In genomic region chr2:6720753-6721459, GRCm38 (mm10) we compare ENCODE assay signal across 7 mouse cellular contexts.
DNase-seq lines count a peak whose midpoint lies in the region; ATAC-seq and TF ChIP-seq lines count a peak whose summit lies in the region.

No protein-coding gene starts in this region.

- peak overlapping the region; percentile 68 for H3K9ac ChIP-seq in MEL (ENCODE audit: control insufficient read depth, low read depth, low read length, poor library complexity, severe bottlenecking)
- peak overlapping the region; percentile 29; the same call in 1 of the 2 replicates for H3K9ac ChIP-seq in heart, embryonic 11.5 days (ENCODE audit: low read depth, low read length)
- 0 out of 2 replicates have a peak overlapping the region, but pooled peaks have one; percentile 4 for H3K9ac ChIP-seq in stomach, embryonic 14.5 days (replicated peaks; ENCODE audit: low read depth, low read length)

- WGBS in heart, embryonic 11.5 days (ENCODE audit: insufficient replicate concordance): 26% methylated on average over 11 of the region's 11 CpGs
- 23% methylated on average over 11 of the region's 11 CpGs for WGBS in stomach, embryonic 14.5 days

- peaks cover 0 to 53% of the 10 kb centered on the region in 2 experiments; a peak in 2 of 4 replicates for H3K36me3 ChIP-seq in MEL (ENCODE audit: control insufficient read depth in 1 of 2, insufficient read depth in 2 of 2, low read length in 2 of 2)
- no peaks in the 10 kb centered on the region for H3K36me3 ChIP-seq in heart, embryonic 11.5 days (ENCODE audit: control insufficient read depth, insufficient read depth, low read length)
- no peaks in the 10 kb centered on the region for H3K36me3 ChIP-seq in stomach, embryonic 14.5 days (ENCODE audit: control insufficient read depth, insufficient read depth, low read length)

- no peak for TF ChIP-seq EP300 in MEL (IDR thresholded peaks at IDR 0.05; ENCODE audit: low read depth in 1 of 2, low read length in 2 of 2)

- ATAC-seq in CD4-positive, CD25-positive, alpha-beta regulatory T cell, adult 4 months: peak; percentile 65
- peak; percentile 49; the same call in 1 of the 2 replicates for ATAC-seq in heart, embryonic 11.5 days (replicated peaks; ENCODE audit: insufficient number of reproducible peaks, low FRiP score, low TSS enrichment)
- ATAC-seq in megakaryocyte-erythroid progenitor cell, adult 5-6 weeks (replicated peaks; ENCODE audit: low FRiP score, low TSS enrichment, poor library complexity, severe bottlenecking): peak; percentile 57
- ATAC-seq in stomach, embryonic 14.5 days (ENCODE audit: insufficient number of reproducible peaks, insufficient read depth, low FRiP score, low read depth): peak; percentile 76; the same call in 1 of the 2 replicates

- TF ChIP-seq CTCF in MEL (IDR thresholded peaks at IDR 0.05 in 2 of 3, conservative IDR thresholded peaks at IDR 0.05 in 1 of 3; ENCODE audit: control insufficient read depth in 1 of 3, insufficient read depth in 1 of 3, low read depth in 2 of 3, low read length in 3 of 3, poor library complexity in 1 of 3, severe bottlenecking in 1 of 3): no peak

- H3K9me3 ChIP-seq in MEL (replicated peaks; ENCODE audit: insufficient read depth, low read length): no peaks in the 10 kb centered on the region
- no peaks in the 10 kb centered on the region for H3K9me3 ChIP-seq in heart, embryonic 11.5 days (replicated peaks; ENCODE audit: control insufficient read depth, low read length)
- H3K9me3 ChIP-seq in stomach, embryonic 14.5 days (ENCODE audit: control insufficient read depth, low read depth, low read length): no peaks in the 10 kb centered on the region

- peak overlapping the region; percentile 87 for H3K27ac ChIP-seq in MEL (ENCODE audit: control insufficient read depth, low read depth, low read length)
- no peak overlapping the region for H3K27ac ChIP-seq in heart, embryonic 11.5 days (ENCODE audit: low read depth, low read length)
- no peak overlapping the region for H3K27ac ChIP-seq in stomach, embryonic 14.5 days (ENCODE audit: low read length)

- TF ChIP-seq POLR2A in MEL (IDR thresholded peaks at IDR 0.05; ENCODE audit: control insufficient read depth in 1 of 2, insufficient read depth in 1 of 2, low read depth in 1 of 2, low read length in 2 of 2, poor library complexity in 1 of 2): 0 out of 4 replicates have a peak, but pooled peaks of 1 of the 2 experiments have one; percentile 30

- no peak for TF ChIP-seq RAD21 in MEL (IDR thresholded peaks at IDR 0.05; ENCODE audit: low read depth, low read length)

- peak overlapping the region; percentile 71 to 81 for H3K4me3 ChIP-seq in MEL (ENCODE audit: control insufficient read depth in 1 of 2, insufficient read depth in 1 of 2, low read depth in 2 of 2, low read length in 2 of 2)
- peak overlapping the region; percentile 33 for H3K4me3 ChIP-seq in heart, embryonic 11.5 days (ENCODE audit: low read depth, low read length)
- H3K4me3 ChIP-seq in stomach, embryonic 14.5 days (ENCODE audit: low read depth, low read length): peak overlapping the region; percentile 27

- H3K27me3 ChIP-seq in MEL (ENCODE audit: control insufficient read depth in 1 of 2, insufficient read depth in 2 of 2, low read length in 2 of 2): no peaks in the 10 kb centered on the region
- no peaks in the 10 kb centered on the region for H3K27me3 ChIP-seq in heart, embryonic 11.5 days (ENCODE audit: control insufficient read depth, insufficient read depth, low read length)
- H3K27me3 ChIP-seq in stomach, embryonic 14.5 days (ENCODE audit: control insufficient read depth, insufficient read depth, low read length): no peaks in the 10 kb centered on the region

- H3K4me1 ChIP-seq in MEL (ENCODE audit: control insufficient read depth in 1 of 2, insufficient read depth in 2 of 2, low read length in 2 of 2): peaks cover 18 to 24% of the 10 kb centered on the region in 2 experiments
- H3K4me1 ChIP-seq in heart, embryonic 11.5 days (ENCODE audit: control insufficient read depth, insufficient read depth, low read length): peaks cover 22% of the 10 kb centered on the region
- peaks cover 12% of the 10 kb centered on the region; the same call in 1 of the 2 replicates for H3K4me1 ChIP-seq in stomach, embryonic 14.5 days (ENCODE audit: control insufficient read depth, insufficient read depth, low read length)

- H3K79me2 ChIP-seq in MEL (ENCODE audit: control insufficient read depth, insufficient read depth, low read length, poor library complexity): peaks cover 16% of the 10 kb centered on the region

- H3K4me2 ChIP-seq in heart, embryonic 11.5 days: peak overlapping the region; percentile 76
- H3K4me2 ChIP-seq in stomach, embryonic 14.5 days (replicated peaks; ENCODE audit: low read depth, low read length): peak overlapping the region; percentile 52

- DNase-seq in MEL (ENCODE audit: low read depth, low spot score): peak; percentile 75
- DNase-seq in embryo, embryonic 10.5 days (ENCODE audit: low spot score): peak; percentile 53
- peak; percentile 16 for DNase-seq in kidney, postnatal 10 days

TF ChIP-seq in MEL, 35 proteins besides CTCF, POLR2A, EP300 and RAD21:
- TF ChIP-seq GATA1 (IDR thresholded peaks at IDR 0.05; ENCODE audit: low read depth, low read length): peak; percentile 32; the same call in 1 of the 2 replicates
- TF ChIP-seq MAZ (IDR thresholded peaks at IDR 0.05; ENCODE audit: low read depth, low read length): no peak
- TF ChIP-seq TCF12 (IDR thresholded peaks at IDR 0.05; ENCODE audit: low read depth, low read length): 0 out of 2 replicates have a peak, but pooled peaks have one; percentile 3
- 0 out of 2 replicates have a peak, but pooled peaks have one; percentile 7 for TF ChIP-seq ETS1 (IDR thresholded peaks at IDR 0.05; ENCODE audit: low read depth, low read length)
- no peak for TF ChIP-seq CHD1 (IDR thresholded peaks at IDR 0.05; ENCODE audit: low read depth, low read length)

Comparison
In these comparisons a context has a peak if more than half of its experiments do, and no peak if none do; other contexts are left out.
1. DNase-seq: peak in every context shown above with its lines; median percentile 75 in MEL; 53 in embryo, embryonic 10.5 days; 16 in kidney, postnatal 10 days.
2. H3K9ac ChIP-seq: peak in every context shown above with its lines; median percentile 68 in MEL; 29 in heart, embryonic 11.5 days; 4 in stomach, embryonic 14.5 days.